Mouse (Mus musculus) macrophage (primary cell): ENCODE data around the gene Capn7. TPM values are rescaled to one million over a fixed set of nuclear protein-coding genes. Genes with fewer than 3 reads are reported as not detected.
A peak's percentile ranks its signal among the peaks of the same experiment; 100 is the strongest.

ENCODE experiments used
- H3K27ac ChIP-seq: fragments of 350-480 bp; formaldehyde crosslinking; 2 replicates; pipeline ENCODE4 v1.9.0; 2021
- H3K36me3 ChIP-seq: fragments of 350-480 bp; formaldehyde crosslinking; 2 replicates; pipeline ENCODE4 v1.9.0; 2021; ENCODE audit errors: inconsistent target
- H3K4me3 ChIP-seq: fragments of 350-480 bp; formaldehyde crosslinking; 2 replicates; pipeline ENCODE4 v1.9.0; 2021; ENCODE audit errors: inconsistent target
- H3K79me2 ChIP-seq: fragments of 350-480 bp; formaldehyde crosslinking; 2 replicates; pipeline ENCODE4 v1.9.0; 2021; ENCODE audit errors: inconsistent target
- WGBS: methylation state at CpG from one replicate; pipeline ENCODE4 v1.1.7; 2026; ENCODE audit warnings: inconsistent platforms; ENCODE audit not compliant: missing documents; 5-methylcytosine and 5-hydroxymethylcytosine counted together
- polyA plus RNA-seq: library from polyadenylated mRNA; stranded (reverse); fragments of 250-400 nt; gene quantifications from 3 replicates; pipeline ENCODE4 v1.2.4, GENCODE M21; 2018; ENCODE audit warnings: inconsistent platforms

Gene Capn7
- polyA plus RNA-seq, 1 experiment from 2014 or later, result 52.6 TPM

DNA sequence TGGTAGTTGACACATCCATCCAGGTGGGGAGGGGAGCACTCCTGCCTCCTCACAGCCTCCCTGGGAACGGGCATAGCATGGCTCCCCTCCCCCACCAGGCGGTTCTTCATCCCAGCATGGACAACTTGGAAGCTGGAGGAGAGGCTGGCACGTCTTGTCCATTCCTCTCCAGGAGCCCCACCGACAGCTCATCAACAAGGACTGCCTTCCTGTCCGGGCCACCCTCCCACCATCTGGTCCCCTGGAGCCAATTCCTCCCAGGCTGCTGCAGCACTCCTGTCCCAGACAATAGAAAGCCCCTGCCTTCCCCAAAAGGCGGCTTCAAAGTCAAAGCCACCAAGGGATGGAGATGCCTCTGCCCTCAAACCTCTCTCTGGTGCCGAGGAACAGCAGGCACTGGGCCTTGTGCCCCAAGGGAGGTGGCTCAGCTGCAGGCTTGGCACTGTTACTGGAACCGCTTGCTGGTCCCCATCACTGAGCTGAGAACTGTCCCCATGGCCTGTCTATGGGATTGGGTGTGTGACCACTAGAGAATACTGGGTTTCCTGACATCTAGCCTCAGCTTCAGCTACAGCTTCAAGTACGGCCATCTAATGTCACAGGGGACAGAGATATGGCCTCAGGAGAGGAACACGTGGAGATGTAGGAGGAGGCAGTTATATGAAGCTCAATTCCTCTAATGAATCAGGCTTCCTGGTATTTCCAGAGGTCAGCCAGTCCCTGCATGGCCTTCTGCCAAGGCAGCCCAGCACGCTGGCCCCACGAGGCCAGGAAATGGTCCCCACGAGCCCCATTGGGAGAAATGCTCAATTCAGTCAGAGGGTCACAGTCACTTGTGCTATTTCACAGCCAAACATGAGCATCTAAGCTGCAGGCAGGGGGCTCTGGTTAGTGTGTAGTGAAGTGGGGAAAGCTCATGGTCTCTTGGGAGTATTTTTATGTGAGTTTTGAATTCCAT lies 48.2 kb downstream of the Capn7 start:
- Histone ChIP-seq H3K4me3 (no peak overlapping the region), H3K27ac (peak overlapping the region; percentile 52; the same call in 1 of the 2 replicates), H3K36me3 (peaks cover 13% of the 10 kb centered on the region; the same call in 1 of the 2 replicates), H3K79me2 (peaks cover 81% of the 10 kb centered on the region)
- 84% methylated on average over 13 of the region's 13 CpGs for WGBS

DNA sequence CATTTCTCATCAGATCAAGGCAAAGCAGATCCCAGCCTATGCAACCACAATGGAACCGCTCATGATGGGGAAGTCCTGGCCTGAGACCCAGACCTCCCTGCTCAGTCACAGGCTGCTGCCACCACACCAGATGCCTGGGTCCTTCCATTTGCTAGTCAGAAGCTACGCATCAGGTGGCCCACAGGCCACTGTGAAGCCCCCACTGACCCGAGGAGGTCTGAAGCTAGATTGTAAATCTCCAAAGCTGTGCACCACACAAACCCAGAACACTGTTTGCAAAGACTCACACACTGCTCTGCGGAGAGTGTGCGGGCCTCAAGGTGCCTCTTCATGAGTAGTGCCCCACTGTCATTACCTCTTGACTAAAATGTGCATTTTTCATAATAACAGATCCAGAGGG lies 49.0 kb downstream of the Capn7 start:
- peak overlapping the region; percentile 52 for H3K27ac ChIP-seq
- peaks cover 84% of the 10 kb centered on the region for H3K79me2 ChIP-seq
- no peak overlapping the region for H3K4me3 ChIP-seq
- 94% methylated on average over 4 of the region's 5 CpGs for WGBS
- H3K36me3 ChIP-seq, result peaks cover 13% of the 10 kb centered on the region; the same call in 1 of the 2 replicates

DNA sequence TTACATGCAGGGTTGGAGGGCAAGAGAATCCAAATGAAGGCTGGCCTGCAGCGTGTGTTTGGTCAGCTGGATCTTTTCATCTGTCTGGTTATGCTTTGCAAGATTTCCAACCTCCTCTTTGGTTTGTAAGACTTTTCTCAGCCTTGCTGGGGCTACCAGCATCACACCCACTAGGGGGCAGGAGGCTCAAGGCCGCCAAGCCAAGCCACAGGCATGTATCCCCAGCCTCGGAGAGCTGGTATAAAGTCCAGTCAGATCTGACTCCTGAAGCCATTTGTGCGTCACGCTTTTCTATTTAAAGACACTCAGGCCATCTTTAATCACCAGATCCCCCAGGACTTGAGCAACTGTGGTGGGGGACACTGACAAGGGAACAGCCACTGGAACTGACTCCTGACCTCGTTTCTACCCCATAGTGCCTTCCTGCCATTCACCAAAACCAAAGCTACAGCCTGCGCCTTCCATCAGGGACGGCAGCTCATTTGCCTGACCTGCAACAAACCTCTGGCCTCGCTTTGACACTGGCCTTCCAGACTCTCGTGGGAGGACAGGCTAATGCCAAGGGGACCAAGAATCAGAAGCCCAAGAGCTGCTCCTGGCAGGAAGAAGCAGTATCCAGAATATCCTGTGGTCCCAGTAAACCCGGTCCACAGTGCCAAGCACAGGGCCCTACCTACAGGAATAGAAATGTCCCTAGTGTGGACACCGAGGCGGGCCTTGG lies 49.7 kb downstream of the Capn7 start:
- Histone ChIP-seq H3K79me2 (peaks cover 84% of the 10 kb centered on the region), H3K4me3 (no peak overlapping the region), H3K27ac (peak overlapping the region; percentile 52), H3K36me3 (peaks cover 13% of the 10 kb centered on the region; the same call in 1 of the 2 replicates)
- WGBS, result 49% methylated on average over 11 of the region's 13 CpGs

DNA sequence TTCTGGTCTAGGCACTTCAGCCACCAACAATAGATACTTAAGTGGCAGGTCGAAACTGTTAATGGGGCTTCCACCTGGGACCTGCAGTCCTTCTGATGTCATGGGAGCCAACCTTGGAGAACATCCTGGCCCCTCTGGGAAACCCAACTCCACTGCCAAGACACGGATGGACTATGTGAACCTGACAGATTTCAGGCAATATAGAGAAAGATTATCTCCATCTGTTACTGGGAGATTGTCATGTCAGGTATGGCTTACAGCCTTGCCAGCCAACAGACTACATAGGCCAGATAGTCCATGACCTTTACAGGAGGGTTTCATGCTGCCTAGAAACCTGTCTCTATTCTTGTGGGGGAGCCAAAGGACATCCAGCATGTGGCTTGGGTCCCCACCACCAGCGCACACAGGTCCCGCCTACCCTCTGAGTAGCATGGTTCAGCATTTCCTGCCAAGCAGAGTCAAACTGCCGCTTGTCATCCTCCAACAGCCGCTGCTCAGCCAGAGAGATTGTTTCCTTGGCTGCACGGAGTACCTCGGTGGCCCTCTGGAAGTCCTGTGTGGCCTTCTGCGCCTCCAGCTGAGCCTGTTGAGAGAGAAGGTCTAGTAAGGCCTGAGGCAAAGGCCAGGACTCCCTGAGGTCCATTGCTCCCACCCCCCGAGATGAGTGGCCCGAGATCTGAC lies 51.0 kb downstream of the Capn7 start:
- Histone ChIP-seq H3K79me2 (peaks cover 84% of the 10 kb centered on the region), H3K27ac (peak overlapping the region; percentile 52; the same call in 1 of the 2 replicates), H3K36me3 (peaks cover 9% of the 10 kb centered on the region; the same call in 1 of the 2 replicates), H3K4me3 (no peak overlapping the region)
- 58% methylated on average over 11 of the region's 11 CpGs for WGBS

DNA sequence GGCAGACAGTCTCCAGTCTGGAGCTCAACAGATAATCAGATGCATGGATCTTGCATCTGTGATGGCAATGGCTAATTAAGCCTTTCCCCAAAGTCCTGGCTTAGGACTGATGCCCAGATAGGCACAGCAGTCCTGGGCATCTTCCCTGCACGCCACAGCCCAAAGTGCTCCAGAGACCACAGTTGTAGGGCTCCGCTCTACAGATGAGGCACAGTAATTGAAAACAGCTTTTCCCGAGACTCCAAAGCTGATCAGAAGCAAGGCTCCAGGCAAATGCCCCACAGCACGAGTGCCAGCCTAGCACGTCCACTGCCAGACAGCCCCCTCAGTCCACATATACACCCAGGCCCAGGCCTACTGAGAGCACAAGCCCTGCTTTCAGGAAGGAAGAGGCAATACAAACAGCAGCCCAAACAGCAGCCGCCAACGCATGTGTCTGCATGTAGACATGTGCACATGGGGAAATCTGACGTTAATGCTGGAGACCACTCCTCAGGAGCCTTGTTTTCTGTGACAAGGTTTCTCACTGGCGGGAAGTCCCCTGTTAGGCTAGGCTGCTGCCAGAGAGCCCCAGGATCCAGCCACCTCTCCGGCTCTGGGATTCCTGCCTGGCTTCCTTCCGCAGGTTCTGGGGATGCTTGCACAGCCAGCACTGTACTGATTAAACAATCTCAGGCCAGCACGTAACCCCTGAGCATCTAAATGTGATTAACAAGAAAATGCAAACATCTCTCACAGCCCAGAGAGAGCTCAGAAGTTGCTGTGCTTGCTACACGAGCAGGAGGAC lies 51.8 kb downstream of the Capn7 start:
- H3K4me3 ChIP-seq, result no peak overlapping the region
- 92% methylated on average over 10 of the region's 13 CpGs for WGBS
- 0 out of 2 replicates have a peak overlapping the region, but pooled peaks have one; percentile 52 for H3K27ac ChIP-seq
- H3K79me2 ChIP-seq, result peaks cover 79% of the 10 kb centered on the region
- peaks cover 9% of the 10 kb centered on the region; the same call in 1 of the 2 replicates for H3K36me3 ChIP-seq

DNA sequence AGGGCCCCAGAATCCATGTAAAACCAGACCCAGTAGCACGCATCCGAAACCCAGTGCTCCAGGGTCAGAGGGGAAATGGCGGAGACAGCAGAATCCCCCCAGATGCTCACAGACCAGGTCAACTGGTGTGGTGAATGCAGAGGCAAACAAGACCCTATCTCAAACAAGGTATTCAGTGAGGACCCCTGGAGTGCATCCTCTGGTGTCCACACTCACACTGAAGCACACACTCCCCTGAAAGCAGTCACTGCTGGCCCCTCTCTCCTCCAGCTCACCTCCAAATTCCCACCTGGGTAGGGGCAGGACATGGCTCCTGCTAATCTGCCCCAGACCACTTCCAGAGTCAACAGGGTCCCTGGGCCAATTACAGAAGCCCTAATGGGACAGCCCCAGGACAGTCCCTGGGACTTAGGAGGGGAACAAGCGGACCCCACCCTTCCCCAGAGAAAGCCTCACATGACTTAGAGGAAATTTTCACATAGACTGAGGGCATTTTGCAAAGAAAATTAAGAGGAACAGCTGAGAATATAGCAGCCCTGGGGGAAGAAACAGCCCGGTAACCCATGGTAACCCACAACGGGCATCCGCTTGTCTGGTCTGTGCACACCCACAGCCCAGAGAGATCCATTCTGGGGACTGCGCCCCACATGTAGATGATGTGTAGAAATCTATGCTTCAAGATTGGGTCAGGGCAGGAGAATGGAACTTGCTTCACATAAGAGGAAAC lies 53.1 kb downstream of the Capn7 start:
- Histone ChIP-seq H3K4me3 (no peak overlapping the region), H3K79me2 (peaks cover 79% of the 10 kb centered on the region), H3K36me3 (peaks cover 3% of the 10 kb centered on the region; the same call in 1 of the 2 replicates), H3K27ac (peak overlapping the region; percentile 94)
- 62% methylated on average over 7 of the region's 8 CpGs for WGBS

DNA sequence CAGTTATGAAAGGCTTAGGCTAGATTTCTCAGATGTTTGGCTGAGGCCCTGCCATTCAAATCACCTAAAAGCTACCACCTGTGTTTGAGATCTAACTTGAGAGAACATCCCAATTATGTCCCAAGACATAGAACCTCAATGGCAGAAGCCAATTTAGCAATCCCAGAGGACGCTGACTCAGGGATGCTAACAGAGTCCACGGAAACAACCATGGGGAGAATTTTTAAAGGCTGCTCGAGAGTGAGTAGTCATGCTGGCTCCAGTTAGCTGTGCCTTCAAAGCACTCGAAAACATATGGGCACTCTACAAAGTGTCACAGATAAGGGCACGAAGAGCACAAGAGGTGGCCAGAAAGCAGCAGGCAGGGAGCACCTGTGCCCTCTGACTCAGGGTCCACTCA lies 55.9 kb downstream of the Capn7 start:
- Histone ChIP-seq H3K4me3 (no peak overlapping the region), H3K36me3 (peaks cover 17% of the 10 kb centered on the region; the same call in 1 of the 2 replicates), H3K79me2 (peaks cover 92% of the 10 kb centered on the region), H3K27ac (peak overlapping the region; percentile 94)
- WGBS, result 72% methylated on average over 5 of the region's 5 CpGs

DNA sequence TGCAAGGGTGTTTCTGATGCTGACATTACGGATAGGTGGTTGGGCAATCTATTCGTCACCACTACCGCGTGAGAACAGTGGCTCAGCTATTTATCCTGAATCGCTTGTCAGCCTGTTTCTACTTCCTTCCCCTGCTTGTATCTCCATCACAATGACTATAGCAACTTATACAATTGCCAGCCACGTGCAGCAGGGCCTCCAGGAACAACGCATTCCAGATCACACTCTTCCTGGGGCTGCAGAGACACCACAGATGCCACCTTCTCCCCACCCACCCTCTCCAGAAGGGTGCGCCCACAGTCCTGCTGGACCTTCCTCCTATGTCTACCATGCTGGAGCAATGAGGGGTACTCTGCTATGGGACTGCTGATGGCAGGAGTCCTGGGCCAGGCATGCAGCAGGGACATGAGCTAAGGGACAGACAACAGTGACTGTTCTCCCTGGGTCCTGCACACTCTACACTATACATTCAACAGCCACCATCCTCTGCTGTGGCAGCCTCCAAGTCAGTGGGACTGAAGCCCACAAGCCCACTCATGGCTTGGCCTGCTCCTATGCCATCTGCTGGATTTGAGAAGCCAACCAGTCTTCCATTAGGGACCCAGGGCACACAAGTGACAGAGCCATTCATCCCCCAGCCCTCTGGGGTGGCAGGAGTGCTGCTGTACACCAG lies 56.6 kb downstream of the Capn7 start:
- H3K36me3 ChIP-seq, result peaks cover 20% of the 10 kb centered on the region; the same call in 1 of the 2 replicates
- H3K4me3 ChIP-seq, result no peak overlapping the region
- H3K79me2 ChIP-seq, result peaks cover 94% of the 10 kb centered on the region
- WGBS, result 11% methylated on average over 8 of the region's 8 CpGs
- peak overlapping the region; percentile 94 for H3K27ac ChIP-seq

DNA sequence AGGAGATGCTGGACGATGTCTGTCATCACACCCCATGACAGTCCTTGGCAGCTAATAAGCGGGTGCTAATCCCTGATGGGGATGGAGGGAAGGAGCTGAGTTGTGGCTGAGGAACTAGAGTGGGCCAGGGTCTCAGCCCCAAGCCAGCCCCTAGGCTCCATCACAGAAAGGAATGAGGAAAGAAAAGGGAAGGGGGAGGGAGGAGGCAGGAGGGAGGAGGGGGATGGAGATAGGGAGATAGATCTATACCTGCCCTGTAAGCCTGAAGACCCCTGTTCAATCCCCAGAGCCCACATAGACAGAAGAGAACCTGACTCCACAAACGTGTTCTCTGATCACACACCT lies 57.1 kb downstream of the Capn7 start:
- peak overlapping the region; percentile 94 for H3K27ac ChIP-seq
- no peak overlapping the region for H3K4me3 ChIP-seq
- peaks cover 94% of the 10 kb centered on the region for H3K79me2 ChIP-seq
- H3K36me3 ChIP-seq, result peaks cover 25% of the 10 kb centered on the region; the same call in 1 of the 2 replicates
- WGBS, result 94% methylated on average over 3 of the region's 3 CpGs

DNA sequence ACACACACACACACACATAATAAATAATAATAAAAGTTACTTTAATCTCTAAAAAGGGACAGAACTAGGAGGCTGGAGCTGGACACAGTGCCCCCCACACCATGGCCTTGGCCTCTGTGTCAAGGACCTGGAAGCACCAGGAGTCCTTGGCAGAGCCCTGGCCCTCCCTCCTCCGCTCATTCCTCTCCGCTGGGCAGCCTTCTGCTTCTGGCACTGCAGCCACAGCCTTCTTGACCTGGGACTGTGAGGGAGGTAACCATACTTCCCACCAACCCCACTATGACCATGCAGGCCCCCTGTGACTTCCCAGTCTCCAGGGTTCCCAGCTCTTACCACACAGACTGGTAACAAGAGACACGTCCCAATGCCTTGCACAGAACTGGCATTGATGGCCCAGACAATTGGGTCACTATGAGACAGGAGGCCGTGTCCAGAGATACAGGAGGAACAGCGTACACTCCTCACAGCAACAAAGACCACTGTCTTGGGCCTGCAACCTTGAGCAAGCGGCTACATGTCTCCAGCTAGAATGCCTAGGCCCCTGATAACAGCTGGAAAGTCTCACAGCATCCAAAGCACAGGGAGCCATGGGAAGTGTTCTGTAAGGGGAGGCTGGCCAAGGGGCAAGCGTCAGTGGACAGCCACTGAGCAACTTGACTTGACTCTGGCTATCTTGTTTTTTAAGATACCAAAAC lies 57.6 kb downstream of the Capn7 start:
- H3K79me2 ChIP-seq, result peaks cover 94% of the 10 kb centered on the region
- peak overlapping the region; percentile 94 for H3K27ac ChIP-seq
- no peak overlapping the region for H3K4me3 ChIP-seq
- H3K36me3 ChIP-seq, result peaks cover 28% of the 10 kb centered on the region; the same call in 1 of the 2 replicates
- 97% methylated on average over 6 of the region's 7 CpGs for whole genome bisulfite sequencing

DNA sequence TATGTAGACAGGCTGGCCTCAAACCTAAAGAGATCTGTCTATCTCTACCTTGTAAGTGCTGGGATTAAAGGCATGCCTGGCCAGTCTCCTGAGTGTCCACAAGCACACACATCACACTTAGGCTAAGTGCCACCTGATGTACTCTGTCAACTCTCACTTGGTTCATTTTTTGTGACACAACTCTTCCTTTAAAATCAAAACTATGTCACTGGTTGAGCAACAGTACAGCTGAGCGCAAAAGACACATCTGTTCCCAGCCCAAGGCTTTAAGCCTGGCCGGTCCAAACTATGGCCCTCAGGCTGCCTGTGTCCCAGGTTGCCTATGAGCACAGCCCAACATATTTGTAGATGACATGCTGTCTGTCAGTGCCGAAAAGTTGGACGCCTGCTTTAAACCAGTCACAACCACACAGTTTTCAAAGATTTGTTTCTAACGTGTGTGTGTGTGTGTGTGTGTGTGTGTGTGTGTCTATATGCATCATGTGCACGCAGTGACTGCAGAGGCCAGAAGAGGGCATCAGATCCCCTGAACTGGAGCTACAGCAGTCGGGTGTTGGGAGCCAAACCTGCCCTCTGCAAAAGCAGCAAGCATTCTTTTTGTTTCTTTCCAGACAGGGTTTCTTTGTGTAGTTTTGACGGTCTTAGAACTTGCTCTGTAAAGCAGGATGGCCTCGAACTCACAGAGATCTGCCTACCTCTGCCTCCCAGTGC lies 58.5 kb downstream of the Capn7 start:
- no peak overlapping the region for H3K4me3 ChIP-seq
- H3K36me3 ChIP-seq, result peaks cover 32% of the 10 kb centered on the region; the same call in 1 of the 2 replicates
- H3K27ac ChIP-seq, result 0 out of 2 replicates have a peak overlapping the region, but pooled peaks have one; percentile 94
- 98% methylated on average over 8 of the region's 9 CpGs for WGBS
- H3K79me2 ChIP-seq, result peaks cover 94% of the 10 kb centered on the region
